Mouse (Mus musculus): ENCODE data around the gene Cit.

GRCm38 (mm10) chr5:116016542-116016941, 171.5 kb downstream of the Cit start:
- TF ChIP-seq CTCF (IDR thresholded peaks at IDR 0.05; ENCODE audit: low read depth, low read length) (no peak), POLR2A (IDR thresholded peaks at IDR 0.05; ENCODE audit: borderline replicate concordance, low read depth, low read length) (no peak)
